Mouse (Mus musculus) neural tube, embryonic 13.5 days (tissue): ENCODE results near the gene Casp2. TPM values are rescaled to one million over a fixed set of nuclear protein-coding genes. Genes with fewer than 3 reads are reported as not detected.

Experiments used
- ATAC-seq: fragments of 200-750 bp; cut with Nextera tagmentation; 2 replicates; pipeline ENCODE4 v1.8.0; 2017; ENCODE audit warnings: low read depth, mild to moderate bottlenecking, moderate TSS enrichment, moderate library complexity
- H3K27ac ChIP-seq: fragments of 300-500 bp; sonication (generic); replicated peaks from 2 replicates; pipeline ENCODE4 v1.5.1; 2015; ENCODE audit warnings: moderate library complexity, mild to moderate bottlenecking, inconsistent platforms
- H3K27me3 ChIP-seq: fragments of 300-500 bp; sonication (generic); 2 replicates; pipeline ENCODE4 v1.6.1; 2015; ENCODE audit warnings: mild to moderate bottlenecking, inconsistent platforms
- H3K36me3 ChIP-seq: fragments of 300-500 bp; sonication (generic); 2 replicates; pipeline ENCODE4 v1.6.1; 2015; ENCODE audit warnings: mild to moderate bottlenecking, inconsistent platforms
- H3K4me1 ChIP-seq: fragments of 300-500 bp; sonication (generic); replicated peaks from 2 replicates; pipeline ENCODE4 v1.6.1; 2015; ENCODE audit warnings: inconsistent platforms
- H3K4me2 ChIP-seq: fragments of 300-500 bp; sonication (generic); 2 replicates; pipeline ENCODE4 v1.6.1; 2015; ENCODE audit warnings: inconsistent platforms, mild to moderate bottlenecking, moderate library complexity
- H3K4me3 ChIP-seq: fragments of 300-500 bp; sonication (generic); 2 replicates; pipeline ENCODE4 v1.5.1; 2015; ENCODE audit warnings: mild to moderate bottlenecking, inconsistent platforms
- H3K9ac ChIP-seq: fragments of 300-500 bp; sonication (generic); 2 replicates; pipeline ENCODE4 v1.6.1; 2015; ENCODE audit warnings: moderate library complexity, mild to moderate bottlenecking, inconsistent platforms
- H3K9me3 ChIP-seq: fragments of 300-500 bp; sonication (generic); 2 replicates; pipeline ENCODE4 v1.6.1; 2016; ENCODE audit warnings: inconsistent platforms
- WGBS: fragments of 180-500 bp; shearing (Covaris S2); methylation state at CpG from one replicate; pipeline ENCODE4 v1.1.7; 2015; 5-methylcytosine and 5-hydroxymethylcytosine counted together
- polyA plus RNA-seq: library from polyadenylated mRNA; unstranded; fragments of >200 nt; fragmentation: Nextera tagmentation; extraction: Ambion mirVana; gene quantifications from 2 replicates; pipeline ENCODE4 v1.2.1, GENCODE M21; 2015

The Casp2 gene
- polyA plus RNA-seq, 1 experiment from 2014 or later = 39.1 TPM

DNA sequence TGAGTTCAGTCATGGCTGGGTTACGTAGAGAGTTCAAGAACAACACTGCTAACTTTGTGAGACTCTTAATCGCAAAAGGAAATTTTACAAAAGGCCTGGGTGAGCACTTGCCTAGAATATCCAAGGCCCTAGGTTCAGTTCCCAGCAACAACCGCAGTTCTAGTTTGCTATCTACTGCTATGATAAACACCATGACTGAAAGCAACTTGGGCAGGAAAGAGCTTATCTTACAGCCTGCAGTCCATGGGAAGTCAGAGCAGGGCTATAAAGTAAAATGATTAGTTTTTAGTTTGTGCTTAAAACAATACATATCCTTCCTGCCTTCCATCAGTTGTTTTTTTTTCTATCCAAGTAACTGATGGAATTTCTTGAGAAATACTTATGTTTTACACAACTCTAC, 61.7 kb downstream of the Casp2 start:
- ATAC-seq = no peak
- H3K27ac ChIP-seq = no peak overlapping the region
- H3K36me3 ChIP-seq = no peaks in the 10 kb centered on the region
- H3K4me2 ChIP-seq = no peak overlapping the region
- no peaks in the 10 kb centered on the region for H3K9me3 ChIP-seq
- peaks cover 31% of the 10 kb centered on the region for H3K4me1 ChIP-seq
- H3K27me3 ChIP-seq = no peaks in the 10 kb centered on the region
- no peak overlapping the region for H3K4me3 ChIP-seq
- no peak overlapping the region for H3K9ac ChIP-seq
- WGBS = 92% methylated on average over 3 of the region's 3 CpGs

DNA sequence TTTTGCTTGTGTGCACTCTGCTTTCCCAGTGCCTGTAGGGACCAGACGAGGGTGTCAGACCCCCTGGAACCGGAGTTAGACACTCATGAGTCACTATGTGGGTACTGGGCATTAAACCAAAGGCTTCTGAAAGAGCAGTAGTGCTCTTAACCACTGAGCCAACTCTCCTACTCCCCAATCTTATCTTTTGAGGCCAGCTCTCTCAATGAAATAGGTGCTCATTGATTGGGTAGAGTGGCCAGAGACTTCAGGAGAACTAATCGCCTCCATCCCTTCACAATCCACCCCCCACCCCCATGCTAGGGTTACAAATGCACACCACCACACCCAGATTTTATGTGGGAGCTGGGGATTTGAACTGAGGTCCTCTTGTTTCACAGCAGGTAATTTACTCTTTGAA, 64.0 kb downstream of the Casp2 start:
- Histone ChIP-seq H3K9me3 (no peaks in the 10 kb centered on the region), H3K4me2 (no peak overlapping the region), H3K4me3 (no peak overlapping the region), H3K4me1 (peaks cover 9% of the 10 kb centered on the region; the same call in 1 of the 2 replicates), H3K27ac (no peak overlapping the region), H3K27me3 (no peaks in the 10 kb centered on the region), H3K9ac (no peak overlapping the region), H3K36me3 (no peaks in the 10 kb centered on the region)
- no peak for ATAC-seq
- 84% methylated on average over 3 of the region's 3 CpGs for WGBS

DNA sequence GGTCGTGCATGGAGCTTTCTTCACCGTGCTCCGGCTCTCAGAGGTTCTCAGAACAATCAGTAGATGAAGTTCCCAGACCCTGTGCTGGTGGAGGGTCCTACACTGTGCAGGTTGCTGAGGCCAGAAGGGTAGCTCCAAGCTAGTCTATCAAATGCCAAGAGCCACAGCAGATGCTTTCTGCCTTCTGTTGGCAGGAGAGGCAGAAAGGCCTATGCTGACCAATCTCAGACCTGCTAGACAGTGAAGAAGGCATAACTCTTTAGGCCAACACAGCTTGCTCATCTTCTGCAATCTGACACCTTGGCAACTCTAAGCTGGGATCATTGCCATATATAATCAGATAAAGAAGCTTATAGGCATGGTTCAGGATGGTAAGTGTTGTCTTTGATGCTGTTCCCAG, 65.4 kb downstream of the Casp2 start:
- WGBS = 77% methylated on average over 3 of the region's 3 CpGs
- Histone ChIP-seq H3K27me3 (no peaks in the 10 kb centered on the region), H3K27ac (no peak overlapping the region), H3K36me3 (no peaks in the 10 kb centered on the region), H3K4me3 (no peak overlapping the region), H3K4me1 (peaks cover 5% of the 10 kb centered on the region; the same call in 1 of the 2 replicates), H3K9me3 (no peaks in the 10 kb centered on the region), H3K4me2 (no peak overlapping the region), H3K9ac (no peak overlapping the region)
- no peak for ATAC-seq

DNA sequence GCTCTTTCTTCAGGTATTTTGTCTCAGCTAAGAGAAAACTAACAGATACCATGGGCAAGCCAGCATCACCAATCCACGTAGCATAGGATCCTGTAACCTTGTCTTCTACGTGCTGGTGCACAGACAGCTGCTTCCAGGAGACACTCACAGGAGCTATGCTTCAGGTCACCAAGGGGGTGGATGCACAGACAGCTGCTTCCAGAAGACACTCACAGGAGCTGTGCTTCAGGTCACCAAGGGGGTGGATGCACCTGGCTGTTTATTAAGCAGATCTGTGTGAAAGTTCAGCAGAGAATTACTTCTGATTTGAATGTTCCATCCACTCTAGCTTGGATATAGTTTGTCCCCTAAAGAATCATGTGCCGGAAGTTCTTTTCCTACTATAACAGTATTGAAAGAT, 66.2 kb downstream of the Casp2 start:
- Histone ChIP-seq H3K4me3 (no peak overlapping the region), H3K9me3 (no peaks in the 10 kb centered on the region), H3K36me3 (no peaks in the 10 kb centered on the region), H3K27me3 (no peaks in the 10 kb centered on the region), H3K9ac (no peak overlapping the region), H3K4me2 (no peak overlapping the region), H3K27ac (no peak overlapping the region), H3K4me1 (no peaks in the 10 kb centered on the region)
- ATAC-seq = no peak
- WGBS = 92% methylated on average over 3 of the region's 3 CpGs

Other genes starting within 250 kb of the Casp2 start
- gene Sva, start 226.6 kb upstream of the Casp2 start, polyA plus RNA-seq = not detected in 2 replicates
- not detected in 2 replicates for gene Tas2r139, start 124.0 kb upstream of the Casp2 start, polyA plus RNA-seq
- gene Tas2r144, start 49.7 kb upstream of the Casp2 start, polyA plus RNA-seq = not detected in 2 replicates
- gene Gstk1, start 19.1 kb upstream of the Casp2 start, polyA plus RNA-seq = 17.7 and 17.8 TPM in 2 replicates
- 0.26 and 0.28 TPM in 2 replicates for gene Tmem139, start 3.0 kb upstream of the Casp2 start, polyA plus RNA-seq
- 1.7 and 2.0 TPM in 2 replicates for gene Clcn1, start 21.7 kb downstream of the Casp2 start, polyA plus RNA-seq
- gene Fam131b, start 59.7 kb downstream of the Casp2 start, polyA plus RNA-seq = 7.4 and 8.1 TPM in 2 replicates
- gene Zyx, start 84.6 kb downstream of the Casp2 start, polyA plus RNA-seq = 56.4 and 56.5 TPM in 2 replicates
- 0.24 and 0.61 TPM in 2 replicates for gene Epha1, start 108.3 kb downstream of the Casp2 start, polyA plus RNA-seq
- not detected in 2 replicates for gene Tas2r143, start 135.3 kb downstream of the Casp2 start, polyA plus RNA-seq
- gene Tas2r135, start 140.4 kb downstream of the Casp2 start, polyA plus RNA-seq = not detected in 2 replicates
- not detected in 2 replicates for gene Tas2r126, start 169.6 kb downstream of the Casp2 start, polyA plus RNA-seq
- gene Olfr458, start 200.2 kb downstream of the Casp2 start, polyA plus RNA-seq = not detected in 2 replicates
- not detected in 2 replicates for gene Olfr457, start 211.3 kb downstream of the Casp2 start, polyA plus RNA-seq
- not detected in 2 replicates for gene Olfr456, start 222.2 kb downstream of the Casp2 start, polyA plus RNA-seq